Mouse (Mus musculus) mesoderm, embryonic 11.5 days (tissue): Measurements from ENCODE around the gene Gorab.

ENCODE experiments used
- DNase-seq: peaks from one replicate; pipeline ENCODE4 v3.0.0-alpha.2; 2012; ENCODE audit warnings: low read depth, low spot score

Gene Gorab

DNA sequence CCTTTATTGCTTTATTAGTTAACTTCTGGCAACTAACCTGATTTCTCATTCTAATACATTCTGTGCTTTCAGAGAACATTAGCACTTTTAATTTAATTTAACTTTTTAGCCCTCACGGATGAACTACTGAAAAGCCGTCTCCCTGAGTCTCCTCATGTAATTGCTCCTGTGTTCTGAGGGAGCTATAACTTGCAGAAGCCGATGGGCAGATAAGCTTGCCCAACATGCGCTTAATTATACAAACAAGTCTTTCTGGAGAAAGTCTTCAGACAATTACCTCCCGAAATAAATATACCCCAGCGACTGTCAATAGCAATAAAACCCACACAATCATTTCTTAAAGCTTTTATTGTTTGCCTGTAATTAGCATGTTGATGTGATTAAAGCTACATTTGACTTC lies 45.7 kb downstream of the Gorab start:
- DNase-seq = no peak

DNA sequence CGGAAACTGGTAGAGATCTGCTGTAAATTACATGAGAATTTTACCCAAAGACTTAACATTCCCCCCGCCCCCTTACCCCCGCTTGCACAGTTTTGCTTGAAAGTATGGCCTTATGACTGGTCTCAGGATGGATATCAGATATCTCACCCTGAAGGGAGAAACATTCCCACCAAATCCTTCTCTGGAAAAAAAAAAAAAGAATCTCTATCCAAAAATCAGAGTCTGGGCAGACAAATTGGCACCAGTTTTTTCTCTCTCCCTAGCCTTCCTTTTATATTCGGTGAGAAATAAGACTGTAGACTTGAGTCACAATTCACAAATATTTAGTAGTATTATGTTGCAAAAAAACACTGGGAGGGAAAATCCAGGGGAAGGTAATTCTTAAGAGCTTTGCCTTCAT lies 47.3 kb downstream of the Gorab start:
- no peak for DNase-seq

DNA sequence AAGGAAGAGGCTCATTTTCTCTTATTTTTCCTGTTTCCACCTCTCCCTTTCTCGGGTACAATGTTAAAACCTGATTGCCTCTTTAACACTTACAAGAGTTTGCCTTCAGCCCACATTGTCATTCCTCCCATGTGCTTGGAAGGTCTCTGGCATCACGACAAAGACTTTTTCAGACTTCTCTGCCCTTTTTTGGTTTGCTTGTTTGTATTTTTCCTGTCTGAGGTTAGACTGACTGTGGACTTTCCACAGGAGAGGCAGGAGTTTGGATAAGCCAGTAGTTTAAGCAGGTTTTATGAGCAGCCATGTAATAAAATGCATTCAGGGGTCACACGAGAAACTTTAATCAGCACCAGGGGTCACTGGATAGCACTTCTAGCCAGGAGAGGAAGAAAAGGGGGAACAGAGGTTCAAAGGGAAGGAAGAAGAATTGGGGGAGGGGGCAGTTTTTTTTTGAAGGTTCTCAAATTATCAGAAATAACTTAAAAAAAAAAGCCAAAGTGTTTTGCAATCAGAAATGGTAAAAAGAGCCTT lies 47.8 kb downstream of the Gorab start:
- peak; percentile 35 for DNase-seq

DNA sequence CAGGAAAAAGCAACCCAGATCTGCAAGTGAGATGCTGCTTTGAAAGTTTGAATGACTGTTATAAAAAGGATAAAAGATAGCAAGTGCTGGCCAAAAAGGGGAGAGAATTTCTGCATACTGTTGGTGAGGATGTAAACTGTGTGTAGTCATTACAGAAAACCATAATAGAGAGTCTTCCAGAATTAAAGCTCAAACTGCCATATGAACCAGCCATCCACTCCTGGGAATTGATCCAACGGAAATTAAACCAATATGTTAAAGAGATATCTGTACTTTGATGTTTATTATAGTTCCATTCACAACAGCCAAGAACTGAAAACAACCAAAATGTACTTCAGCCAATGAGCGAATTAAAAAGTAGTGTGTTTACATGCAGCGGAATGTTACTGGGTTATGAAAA lies 52.5 kb downstream of the Gorab start:
- DNase-seq = no peak

DNA sequence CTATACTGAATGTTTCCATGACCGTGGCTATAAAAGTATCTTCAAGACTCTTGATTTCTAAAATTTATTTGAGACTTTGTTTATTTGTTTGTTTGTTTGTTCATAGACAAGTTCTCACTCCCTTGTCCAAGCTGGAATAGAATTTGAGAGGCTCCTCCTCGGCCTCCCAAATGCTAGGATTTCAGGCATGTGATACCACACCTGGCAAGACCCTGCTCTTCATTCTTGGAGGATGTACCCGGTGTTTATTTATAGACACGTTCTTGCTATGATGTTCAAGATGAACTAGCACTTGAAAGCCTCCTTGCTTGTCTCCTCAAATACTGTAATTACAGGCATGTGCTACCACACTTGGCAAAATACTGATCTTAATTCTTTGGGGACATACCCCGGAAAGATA lies 57.9 kb downstream of the Gorab start:
- DNase-seq = no peak

DNA sequence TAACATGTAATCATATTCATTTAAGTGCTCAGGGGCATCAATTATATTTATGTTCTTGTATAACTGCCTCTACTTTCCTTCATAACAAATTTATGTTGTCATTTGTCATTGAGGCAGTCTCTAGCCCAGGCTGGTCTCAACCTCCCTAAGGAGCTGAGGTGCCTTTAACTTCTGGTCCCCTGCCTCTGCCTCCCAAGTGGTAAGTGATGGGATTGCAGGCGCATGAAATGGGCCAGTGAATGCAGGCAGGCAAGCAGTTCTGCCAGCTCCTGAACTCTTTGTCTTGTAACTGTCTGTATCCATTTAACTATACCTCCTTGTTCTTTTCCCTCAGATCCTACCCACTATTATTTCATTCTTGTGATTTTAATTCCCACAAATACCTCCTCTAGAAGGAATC lies 58.5 kb downstream of the Gorab start:
- no peak for DNase-seq

- no peak for DNase-seq
Observed at GRCm38 (mm10) chr1:163339219-163339561, 64.3 kb downstream of the Gorab start.

DNA sequence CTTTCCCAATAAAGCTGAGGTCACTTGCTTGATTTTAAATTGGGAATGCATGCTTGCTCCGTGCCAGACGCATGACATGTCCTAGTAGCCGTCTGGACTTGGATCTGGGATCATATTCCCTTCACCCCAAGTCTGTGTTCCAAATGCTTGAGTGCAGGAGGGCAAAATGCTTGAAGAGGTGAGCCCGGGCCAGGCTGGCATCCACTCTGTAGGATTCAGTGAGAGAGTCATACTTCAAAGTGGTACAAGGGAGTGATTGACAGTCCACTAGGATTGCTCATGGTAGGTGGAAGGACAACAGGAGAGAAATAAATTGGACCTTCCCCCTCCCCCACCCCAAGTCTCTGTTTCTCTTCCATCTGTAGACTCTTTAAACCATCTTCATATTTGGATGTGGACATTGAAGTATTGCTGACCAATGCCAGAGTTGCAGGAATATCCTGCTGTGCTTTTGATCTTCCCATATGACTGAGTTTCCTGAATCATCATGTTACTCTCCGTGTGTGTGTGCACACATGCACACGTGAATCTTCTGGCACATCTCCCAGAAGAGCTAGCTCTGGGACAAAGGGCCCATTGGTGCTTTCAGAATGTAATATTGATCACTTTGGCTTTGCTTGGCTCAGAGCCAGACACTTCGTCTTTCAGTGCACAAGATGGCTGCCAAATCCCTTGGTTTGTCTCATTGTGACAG lies 64.8 kb downstream of the Gorab start:
- DNase-seq = peak; percentile 58

DNA sequence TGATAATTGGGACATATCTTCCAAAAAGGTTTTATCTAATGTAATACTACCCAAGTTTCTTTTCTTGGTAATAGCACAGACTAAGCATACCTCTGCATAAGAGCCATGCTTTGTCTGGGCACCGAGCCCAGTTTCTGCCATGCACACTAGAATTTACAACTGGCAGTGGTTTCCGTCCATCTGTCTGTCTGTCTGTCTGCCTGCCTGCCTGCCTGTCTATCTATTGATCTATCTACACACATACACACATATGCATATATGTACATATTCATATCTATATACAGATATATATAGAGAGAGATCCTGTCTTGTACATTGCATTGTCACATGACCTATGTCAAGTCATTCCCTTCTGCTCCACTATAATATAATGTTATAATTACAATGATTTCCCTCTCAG lies 65.6 kb downstream of the Gorab start:
- no peak for DNase-seq
